Mouse (Mus musculus): ENCODE results near the gene Ramp3. TPM values are rescaled to one million over a fixed set of nuclear protein-coding genes. Genes with fewer than 3 reads are reported as not detected.

The Ramp3 gene
- total RNA-seq, 2 experiments from 2014 or later = 0.48 to 1.1 TPM

Other genes starting within 250 kb of the Ramp3 start
- 100 to 1,000 TPM; 185 to 242 TPM for gene Ppia, start 243.1 kb upstream of the Ramp3 start, total RNA-seq (2021)
- 10 to 100 TPM; 61.3 to 63.7 TPM for gene H2afv, start 214.1 kb upstream of the Ramp3 start, total RNA-seq (2021)
- gene Purb, start 182.6 kb upstream of the Ramp3 start, total RNA-seq (2021) = 10 to 100 TPM; 19.0 to 21.1 TPM
- under 1 TPM; 0.45 to 0.80 TPM for gene Myo1g, start 137.6 kb upstream of the Ramp3 start, total RNA-seq (2021)
- gene Ccm2, start 111.6 kb upstream of the Ramp3 start, total RNA-seq (2021) = 10 to 100 TPM; 21.9 to 26.8 TPM
- under 1 TPM; 0.74 to 0.87 TPM for gene Nacad, start 52.5 kb upstream of the Ramp3 start, total RNA-seq (2021)
- 10 to 100 TPM; 62.9 to 64.4 TPM for gene Tbrg4, start 32.5 kb upstream of the Ramp3 start, total RNA-seq (2021)
- not detected for gene Wap, start 19.9 kb upstream of the Ramp3 start, total RNA-seq (2021)
- gene Gm11983, start 179.1 kb downstream of the Ramp3 start, total RNA-seq (2021) = not detected

Measured in gastrocnemius, adult 18-20 months (tissue).